Mouse (Mus musculus) embryonic facial prominence, embryonic 11.5 days (tissue): Measurements from ENCODE around the gene Phf24. TPM values are rescaled to one million over a fixed set of nuclear protein-coding genes. Genes with fewer than 3 reads are reported as not detected.
A peak's percentile ranks its signal among the peaks of the same experiment; 100 is the strongest.

Experiments used
- ATAC-seq: fragments of 200-750 bp; cut with Nextera tagmentation; replicated peaks from 2 replicates; pipeline ENCODE4 v1.8.0; 2017; ENCODE audit warnings: low read depth; ENCODE audit not compliant: insufficient number of reproducible peaks, low FRiP score, low TSS enrichment
- DNase-seq: peaks from one replicate; pipeline ENCODE4 v3.0.0-alpha.2; 2015; ENCODE audit warnings: low spot score
- H3K27ac ChIP-seq: fragments of 300-500 bp; sonication (generic); replicated peaks from 2 replicates; pipeline ENCODE4 v1.5.1; 2014; ENCODE audit warnings: mild to moderate bottlenecking, low read depth, low read length, control low read depth
- H3K27me3 ChIP-seq: fragments of 300-500 bp; sonication (generic); 2 replicates; pipeline ENCODE4 v1.6.1; 2014; ENCODE audit warnings: mild to moderate bottlenecking, low read length, moderate library complexity, mixed read lengths; ENCODE audit not compliant: control insufficient read depth, insufficient read depth
- H3K36me3 ChIP-seq: fragments of 300-500 bp; sonication (generic); replicated peaks from 2 replicates; pipeline ENCODE4 v1.6.1; 2014; ENCODE audit warnings: low read depth, mild to moderate bottlenecking, low read length, moderate library complexity, mixed read lengths; ENCODE audit not compliant: control insufficient read depth, insufficient read depth
- H3K4me1 ChIP-seq: fragments of 300-500 bp; sonication (generic); 2 replicates; pipeline ENCODE4 v1.6.1; 2014; ENCODE audit warnings: low read length, mixed read lengths; ENCODE audit not compliant: control insufficient read depth, insufficient read depth
- H3K4me2 ChIP-seq: fragments of 300-500 bp; sonication (generic); 2 replicates; pipeline ENCODE4 v1.6.1; 2014; ENCODE audit warnings: low read depth, mild to moderate bottlenecking, control low read depth, low read length, moderate library complexity
- H3K4me3 ChIP-seq: fragments of 300-500 bp; sonication (generic); 2 replicates; pipeline ENCODE4 v1.5.1; 2014; ENCODE audit warnings: low read depth, low read length, control low read depth
- H3K9ac ChIP-seq: fragments of 300-500 bp; sonication (generic); replicated peaks from 2 replicates; pipeline ENCODE4 v1.6.1; 2014; ENCODE audit warnings: mild to moderate bottlenecking, control low read depth, low read length
- H3K9me3 ChIP-seq: fragments of 300-500 bp; sonication (generic); replicated peaks from 2 replicates; pipeline ENCODE4 v1.6.1; 2016; ENCODE audit warnings: mild to moderate bottlenecking, low read length, inconsistent platforms, mixed read lengths; ENCODE audit not compliant: control insufficient read depth
- WGBS: fragments of 180-500 bp; shearing (Covaris S2); extraction: QIAGEN DNeasy Blood & Tissue Kit; methylation state at CpG from one replicate; pipeline ENCODE4 v1.1.7; 2014; 5-methylcytosine and 5-hydroxymethylcytosine counted together
- polyA plus RNA-seq: library from polyadenylated mRNA; unstranded; fragments of >200 nt; fragmentation: Nextera tagmentation; extraction: Ambion mirVana; gene quantifications from 2 replicates; pipeline ENCODE4 v1.2.1, GENCODE M21; 2014

Phf24 gene
- polyA plus RNA-seq, 1 experiment from 2014 or later, result 0.80 TPM

- peak; percentile 73 for ATAC-seq
- Histone ChIP-seq H3K9ac (no peak overlapping the region), H3K4me1 (no peaks in the 10 kb centered on the region), H3K4me2 (no peak overlapping the region), H3K27ac (no peak overlapping the region), H3K9me3 (no peaks in the 10 kb centered on the region), H3K4me3 (no peak overlapping the region), H3K27me3 (no peaks in the 10 kb centered on the region), H3K36me3 (no peaks in the 10 kb centered on the region)
- WGBS, result 35% methylated on average over 5 of the region's 5 CpGs
- DNase-seq, result peak; percentile 81
These were observed 39.7 kb upstream of the Phf24 start for GRCm38 (mm10) chr4:42876586-42877291.

GRCm38 (mm10) chr4:42877657-42878056 is 38.8 kb upstream of the Phf24 start:
- WGBS, result 75% methylated on average over 2 of the region's 2 CpGs
- no peak for ATAC-seq
- Histone ChIP-seq H3K27me3 (no peaks in the 10 kb centered on the region), H3K27ac (no peak overlapping the region), H3K9ac (no peak overlapping the region), H3K36me3 (no peaks in the 10 kb centered on the region), H3K4me2 (no peak overlapping the region), H3K4me1 (no peaks in the 10 kb centered on the region), H3K4me3 (no peak overlapping the region), H3K9me3 (no peaks in the 10 kb centered on the region)
- no peak for DNase-seq

- ATAC-seq (no peak), DNase-seq (no peak)
- H3K4me3 ChIP-seq, result no peak overlapping the region
- no peak overlapping the region for H3K9ac ChIP-seq
- no peak overlapping the region for H3K4me2 ChIP-seq
- no peak overlapping the region for H3K27ac ChIP-seq
- H3K36me3 ChIP-seq, result no peaks in the 10 kb centered on the region
- no peaks in the 10 kb centered on the region for H3K27me3 ChIP-seq
- 84% methylated on average over 16 of the region's 16 CpGs for WGBS
- no peaks in the 10 kb centered on the region for H3K4me1 ChIP-seq
- H3K9me3 ChIP-seq, result no peaks in the 10 kb centered on the region
These were observed 36.4 kb upstream of the Phf24 start for GRCm38 (mm10) chr4:42879829-42880676.

GRCm38 (mm10) chr4:42880677-42880948 is 35.8 kb upstream of the Phf24 start:
- no peak for DNase-seq
- WGBS, result 36% methylated on average over 1 of the region's 1 CpGs

GRCm38 (mm10) chr4:42886926-42887325 is 29.5 kb upstream of the Phf24 start:
- no peak overlapping the region for H3K27ac ChIP-seq
- H3K4me2 ChIP-seq, result no peak overlapping the region
- H3K9ac ChIP-seq, result no peak overlapping the region
- no peaks in the 10 kb centered on the region for H3K36me3 ChIP-seq
- DNase-seq, result no peak
- no peaks in the 10 kb centered on the region for H3K9me3 ChIP-seq
- H3K27me3 ChIP-seq, result no peaks in the 10 kb centered on the region
- H3K4me3 ChIP-seq, result no peak overlapping the region
- WGBS, result 88% methylated on average over 6 of the region's 6 CpGs
- H3K4me1 ChIP-seq, result no peaks in the 10 kb centered on the region
- ATAC-seq, result no peak

More at GRCm38 (mm10) chr4:42880677-42880948, 35.8 kb upstream of the Phf24 start:
- no peaks in the 10 kb centered on the region for H3K27me3 ChIP-seq
- H3K36me3 ChIP-seq, result no peaks in the 10 kb centered on the region
- no peak overlapping the region for H3K4me3 ChIP-seq
- no peaks in the 10 kb centered on the region for H3K4me1 ChIP-seq
- H3K27ac ChIP-seq, result no peak overlapping the region
- H3K9me3 ChIP-seq, result no peaks in the 10 kb centered on the region
- no peak overlapping the region for H3K9ac ChIP-seq
- ATAC-seq, result no peak
- no peak overlapping the region for H3K4me2 ChIP-seq

- 93% methylated on average over 6 of the region's 6 CpGs for WGBS
- Histone ChIP-seq H3K27ac (no peak overlapping the region), H3K27me3 (no peaks in the 10 kb centered on the region), H3K36me3 (no peaks in the 10 kb centered on the region), H3K9me3 (no peaks in the 10 kb centered on the region), H3K4me1 (no peaks in the 10 kb centered on the region), H3K4me2 (no peak overlapping the region), H3K4me3 (no peak overlapping the region), H3K9ac (no peak overlapping the region)
- DNase-seq (no peak), ATAC-seq (no peak)
These were observed 27.7 kb upstream of the Phf24 start for GRCm38 (mm10) chr4:42888806-42889205.

GRCm38 (mm10) chr4:42891176-42891575 is 25.3 kb upstream of the Phf24 start:
- 62% methylated on average over 7 of the region's 7 CpGs for WGBS
- H3K4me2 ChIP-seq, result no peak overlapping the region
- no peaks in the 10 kb centered on the region for H3K9me3 ChIP-seq
- H3K4me3 ChIP-seq, result no peak overlapping the region
- H3K27ac ChIP-seq, result no peak overlapping the region
- no peak for DNase-seq
- H3K4me1 ChIP-seq, result no peaks in the 10 kb centered on the region
- H3K27me3 ChIP-seq, result no peaks in the 10 kb centered on the region
- no peak for ATAC-seq
- H3K9ac ChIP-seq, result no peak overlapping the region
- no peaks in the 10 kb centered on the region for H3K36me3 ChIP-seq

GRCm38 (mm10) chr4:42895118-42895517 is 21.3 kb upstream of the Phf24 start:
- Histone ChIP-seq H3K4me1 (no peaks in the 10 kb centered on the region), H3K9me3 (no peaks in the 10 kb centered on the region), H3K4me3 (no peak overlapping the region), H3K36me3 (no peaks in the 10 kb centered on the region), H3K4me2 (no peak overlapping the region), H3K9ac (no peak overlapping the region), H3K27ac (no peak overlapping the region), H3K27me3 (no peaks in the 10 kb centered on the region)
- ATAC-seq (no peak), DNase-seq (no peak)
- WGBS, result 67% methylated on average over 7 of the region's 7 CpGs
